ENCODE assay signal across 8 mouse cellular contexts in the genomic region with DNA sequence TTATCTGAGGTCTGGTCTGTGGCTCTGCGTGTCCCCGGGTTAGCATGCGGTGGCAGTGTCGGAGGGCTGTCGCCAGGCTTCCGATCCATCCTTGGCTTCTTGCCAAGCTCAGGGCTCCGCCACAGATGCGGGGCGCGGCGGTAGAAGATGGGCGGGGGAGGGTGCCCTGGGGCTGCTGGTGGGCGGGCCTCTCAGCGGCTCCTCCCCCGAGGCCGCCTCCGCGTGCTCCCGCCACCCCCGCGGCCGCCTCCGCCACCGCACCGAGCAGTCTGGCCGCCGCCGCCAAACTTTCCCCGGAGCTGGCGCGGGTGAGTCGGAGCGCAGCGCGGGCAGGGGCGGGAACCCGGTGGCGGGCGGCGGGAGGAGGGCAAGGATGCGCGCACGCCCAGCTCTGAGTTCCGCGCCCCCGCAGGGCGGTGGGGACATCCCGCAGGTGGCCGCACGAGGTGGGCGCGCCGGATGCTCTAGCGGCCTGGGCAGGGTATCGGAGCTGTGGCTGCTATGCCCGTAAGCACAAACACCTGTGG. TPM values are rescaled to one million over a fixed set of nuclear protein-coding genes. Genes with fewer than 3 reads are reported as not detected.
DNase-seq lines count a peak whose midpoint lies in the region; ATAC-seq and TF ChIP-seq lines count a peak whose summit lies in the region.

A gene (plus strand): TSS at position 246 of the 527 bp plus-strand sequence.

- H3K4me2 ChIP-seq in embryonic facial prominence, embryonic 13.5 days, result peak within 1 kb of the TSS; percentile 97
- peak within 1 kb of the TSS; percentile 95 for H3K4me2 ChIP-seq in stomach, embryonic 15.5 days

- H3K9ac ChIP-seq in embryonic facial prominence, embryonic 13.5 days, result peak within 1 kb of the TSS; percentile 60; the same call in 1 of the 2 replicates
- H3K9ac ChIP-seq in stomach, embryonic 15.5 days, result 0 out of 2 replicates have a peak within 1 kb of the TSS, but pooled peaks have one; percentile 1

- H3K36me3 ChIP-seq in E14TG2a.4 (ENCODE audit: insufficient read depth, low read length), result no peaks in the 10 kb centered on the region
- no peaks in the 10 kb centered on the region for H3K36me3 ChIP-seq in embryonic facial prominence, embryonic 13.5 days
- H3K36me3 ChIP-seq in stomach, embryonic 15.5 days, result no peaks in the 10 kb centered on the region

- intact Hi-C loops in heart, postnatal 10 days (cut with DNase I), result no loop called here
- intact Hi-C loops in left cerebral cortex, postnatal 14 days (cut with DNase I), result no loop called here

- peak within 1 kb of the TSS; percentile 80 for H3K4me3 ChIP-seq in E14TG2a.4 (replicated peaks; ENCODE audit: low read length)
- H3K4me3 ChIP-seq in embryonic facial prominence, embryonic 13.5 days, result peak within 1 kb of the TSS; percentile 55
- H3K4me3 ChIP-seq in stomach, embryonic 15.5 days (replicated peaks), result peak within 1 kb of the TSS; percentile 52

- peaks cover 25% of the 10 kb centered on the region for H3K4me1 ChIP-seq in E14TG2a.4 (replicated peaks; ENCODE audit: low read depth, low read length)
- peaks cover 16% of the 10 kb centered on the region for H3K4me1 ChIP-seq in embryonic facial prominence, embryonic 13.5 days
- peaks cover 12% of the 10 kb centered on the region; the same call in 1 of the 2 replicates for H3K4me1 ChIP-seq in stomach, embryonic 15.5 days

- ATAC-seq in embryonic facial prominence, embryonic 13.5 days (ENCODE audit: insufficient number of reproducible peaks, insufficient read depth, low FRiP score, low TSS enrichment, low read depth), result no peak
- ATAC-seq in megakaryocyte progenitor cell, adult 5-6 weeks (replicated peaks; ENCODE audit: poor library complexity), result peak; percentile 37
- peak; percentile 36; the same call in 1 of the 2 replicates for ATAC-seq in stomach, embryonic 15.5 days (ENCODE audit: insufficient read depth, low FRiP score, low read depth)

- no peaks in the 10 kb centered on the region for H3K9me3 ChIP-seq in E14TG2a.4 (ENCODE audit: low read length)
- H3K9me3 ChIP-seq in embryonic facial prominence, embryonic 13.5 days, result peaks cover 5% of the 10 kb centered on the region; the same call in 1 of the 2 replicates
- H3K9me3 ChIP-seq in stomach, embryonic 15.5 days, result no peaks in the 10 kb centered on the region

- peaks cover 82% of the 10 kb centered on the region for H3K27me3 ChIP-seq in E14TG2a.4 (ENCODE audit: insufficient read depth, low read length)
- H3K27me3 ChIP-seq in embryonic facial prominence, embryonic 13.5 days, result peaks cover 83% of the 10 kb centered on the region
- peaks cover 36% of the 10 kb centered on the region for H3K27me3 ChIP-seq in stomach, embryonic 15.5 days (replicated peaks)

- H3K27ac ChIP-seq in embryonic facial prominence, embryonic 13.5 days, result no peak within 1 kb of the TSS
- H3K27ac ChIP-seq in stomach, embryonic 15.5 days, result no peak within 1 kb of the TSS

- under 1% methylated on average over 54 of the region's 56 CpGs for WGBS in embryonic facial prominence, embryonic 13.5 days
- under 1% methylated on average over 53 of the region's 56 CpGs for WGBS in stomach, embryonic 15.5 days

- DNase-seq in WW6 (ENCODE audit: low read depth, low spot score), result peak; percentile 46
- peak; percentile 29 to 36 for DNase-seq in heart, postnatal 10 days
- DNase-seq in left cerebral cortex, postnatal 14 days (ENCODE audit: low spot score in 2 of 2), result peak in 1 of 2 experiments; percentile 59
- DNase-seq in layer of hippocampus, postnatal 14 days (ENCODE audit: low spot score in 2 of 2), result no peak

- TF ChIP-seq CTCF in E14TG2a.4 (conservative IDR thresholded peaks at IDR 0.05; ENCODE audit: low read length), result no peak

RNA-seq across cellular contexts. Expression of the gene that starts here (rescaled TPM):
- polyA plus RNA-seq in embryonic facial prominence, embryonic 13.5 days (2015; fragmentation: Nextera tagmentation; extraction: Ambion mirVana), result 0.10 TPM in 1 of 2 replicates, not detected in the other
- total RNA-seq in heart, postnatal 10 days (2021), result under 1 TPM; 0.12 to 0.14 TPM
- 10 to 100 TPM; 17.9 to 18.5 TPM for total RNA-seq in left cerebral cortex, postnatal 14 days (2021)
- 0.17 TPM in 1 of 2 replicates, not detected in the other for total RNA-seq in megakaryocyte progenitor cell, adult 5-6 weeks (2015)
- total RNA-seq in megakaryocyte progenitor cell, adult 5-6 weeks (2017), result 0.17 TPM in 1 of 2 replicates, not detected in the other
- polyA plus RNA-seq in stomach, embryonic 15.5 days (2015; fragmentation: Nextera tagmentation; extraction: Ambion mirVana), result 0.32 and 0.36 TPM in 2 replicates
- 1 to 10 TPM; 3.7 to 4.2 TPM for total RNA-seq in layer of hippocampus, postnatal 14 days (2021)

Comparison
In these comparisons a context has a peak if more than half of its experiments do, and no peak if none do; other contexts are left out.
1. RNA of the gene that starts here (total RNA-seq): 17.9 to 18.5 TPM in left cerebral cortex, postnatal 14 days and 3.7 to 4.2 TPM in layer of hippocampus, postnatal 14 days; 0.12 to 0.14 TPM in heart, postnatal 10 days and 0.17 TPM in megakaryocyte progenitor cell, adult 5-6 weeks; every median in the first group is over 4 times any median in the second.
2. Peak in DNase-seq in heart, postnatal 10 days; RNA of the gene not detected or under 1 TPM.
3. Peak in ATAC-seq in megakaryocyte progenitor cell, adult 5-6 weeks; RNA of the gene not detected or under 1 TPM.
4. Peak in ATAC-seq, H3K4me3 ChIP-seq, H3K9ac ChIP-seq and H3K4me2 ChIP-seq in stomach, embryonic 15.5 days; RNA of the gene not detected or under 1 TPM.
5. Peak in every context shown above with its lines, with median percentiles within 50 percentile points of each other: H3K4me3 ChIP-seq.